Mouse (Mus musculus) heart, embryonic 10.5 days (tissue): ENCODE data around the gene Clic4. TPM values are rescaled to one million over a fixed set of nuclear protein-coding genes. Genes with fewer than 3 reads are reported as not detected.

ENCODE experiments used
- polyA plus RNA-seq: library from polyadenylated mRNA; unstranded; fragments of >200 nt; fragmentation: Nextera tagmentation; extraction: Ambion mirVana; gene quantifications from 2 replicates; pipeline ENCODE4 v1.2.1, GENCODE M21; 2016

Gene Clic4
- polyA plus RNA-seq, 1 experiment from 2014 or later: 263 TPM

Other genes with a start within 250 kb of the Clic4 start
- 0.05 TPM in 1 of 2 replicates, not detected in the other for gene Runx3, start 152.2 kb downstream of the Clic4 start, polyA plus RNA-seq
- gene Srrm1, start 80.5 kb upstream of the Clic4 start, polyA plus RNA-seq: 162 and 193 TPM in 2 replicates
- 0.46 and 1.2 TPM in 2 replicates for gene Ncmap, start 125.4 kb upstream of the Clic4 start, polyA plus RNA-seq
- gene Rcan3, start 161.0 kb upstream of the Clic4 start, polyA plus RNA-seq: 9.3 and 11.2 TPM in 2 replicates
- gene Stpg1, start 222.0 kb upstream of the Clic4 start, polyA plus RNA-seq: 0.11 and 0.23 TPM in 2 replicates
- gene Nipal3, start 222.2 kb upstream of the Clic4 start, polyA plus RNA-seq: 2.0 and 3.1 TPM in 2 replicates